Mouse (Mus musculus) T-cell, adult 2 months (primary cell): ENCODE measurements around the gene Prap1.
"Not testable (repeated sequence)": the region's sequence is repeated elsewhere in the genome, so short reads cannot be mapped to it uniquely, and the experiment has no call there.

ENCODE experiments used
- DNase-seq: peaks from one replicate; pipeline ENCODE4 v3.0.0; 2022; ENCODE audit warnings: low spot score

Prap1 gene

GRCm38 (mm10) chr7:140134033-140134432, 40.8 kb downstream of the Prap1 start:
- not testable (repeated sequence) for DNase-seq

DNA sequence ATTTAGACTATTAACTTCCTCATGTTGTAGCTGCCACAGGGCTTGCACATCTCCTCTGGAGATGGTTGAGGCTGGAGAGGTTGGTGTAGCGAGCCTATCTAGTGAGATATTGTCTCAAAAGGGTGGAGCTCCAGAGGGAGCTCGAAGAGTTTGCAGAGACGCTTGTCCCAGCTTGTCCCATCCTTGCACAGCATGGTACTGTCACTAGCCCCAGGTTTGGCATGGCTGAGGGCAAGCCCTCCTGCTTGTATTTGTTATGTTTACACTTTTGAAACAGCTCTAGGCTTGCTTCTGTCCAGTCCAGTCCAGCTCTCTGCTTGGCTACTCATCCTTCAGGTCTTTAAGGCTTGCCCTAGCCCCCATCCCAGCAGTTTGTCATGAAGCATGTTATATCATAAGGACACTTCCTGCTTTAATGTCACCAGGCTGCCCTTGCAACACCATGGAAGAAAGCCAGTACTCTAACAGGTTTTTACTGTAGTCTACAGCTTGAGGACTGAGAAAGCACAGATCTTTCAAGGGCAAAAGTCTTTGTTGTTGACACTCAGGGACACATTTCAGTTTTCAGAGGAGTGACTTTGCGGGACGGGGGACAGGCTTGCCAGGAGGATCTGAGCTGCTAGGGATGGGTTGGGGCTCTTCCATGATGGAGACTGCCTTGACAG, 42.0 kb downstream of the Prap1 start:
- DNase-seq = no peak

DNA sequence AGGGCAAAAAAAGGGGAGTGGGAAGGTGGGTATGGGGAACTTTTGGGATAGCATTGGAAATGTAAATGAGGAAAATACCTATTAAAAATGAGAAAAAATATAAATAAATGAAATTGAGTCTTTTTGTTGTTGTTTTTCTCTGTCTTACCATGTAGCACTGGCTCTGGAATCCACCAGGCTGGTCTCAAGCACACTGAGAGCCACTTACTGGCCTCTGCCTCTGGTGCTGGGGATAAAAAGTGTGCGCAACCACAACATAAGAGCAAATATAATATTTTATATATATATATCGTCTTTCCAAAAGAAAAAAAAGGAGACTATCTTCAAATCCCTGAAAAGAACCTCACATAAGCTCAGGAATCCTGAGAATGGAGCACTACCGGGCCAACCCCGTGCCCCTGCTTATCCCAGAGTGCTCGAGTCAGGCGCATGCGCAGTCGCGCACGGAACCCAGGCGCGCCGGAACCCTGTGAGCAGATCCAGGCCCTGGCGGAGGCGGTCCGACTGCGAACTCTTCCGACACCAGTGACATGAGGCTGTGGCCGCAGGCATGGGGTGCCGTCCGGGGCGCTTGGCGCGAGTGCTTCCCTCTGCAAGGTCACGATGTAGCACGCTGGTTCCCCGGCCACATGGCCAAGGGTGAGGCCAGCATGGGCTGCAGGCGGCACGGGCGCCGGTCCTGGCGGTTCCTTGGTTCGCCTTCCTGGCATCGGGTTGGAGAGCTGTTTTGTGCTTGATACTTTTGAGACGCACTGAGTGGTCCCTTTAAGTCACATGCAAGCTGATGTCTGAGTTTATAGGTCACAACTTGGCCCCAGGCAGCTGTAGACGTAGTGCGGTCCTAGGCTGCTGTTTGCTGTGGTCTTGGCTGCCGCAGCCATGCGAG, 44.2 kb downstream of the Prap1 start, which contains the start of gene Mtg1:
Gene Mtg1 (plus strand): TSS at position 430 of the 886 bp plus-strand sequence.
- peak; percentile 94 for DNase-seq

- no peak for DNase-seq
Measured at GRCm38 (mm10) chr7:140138021-140138310, 44.8 kb downstream of the Prap1 start.

DNA sequence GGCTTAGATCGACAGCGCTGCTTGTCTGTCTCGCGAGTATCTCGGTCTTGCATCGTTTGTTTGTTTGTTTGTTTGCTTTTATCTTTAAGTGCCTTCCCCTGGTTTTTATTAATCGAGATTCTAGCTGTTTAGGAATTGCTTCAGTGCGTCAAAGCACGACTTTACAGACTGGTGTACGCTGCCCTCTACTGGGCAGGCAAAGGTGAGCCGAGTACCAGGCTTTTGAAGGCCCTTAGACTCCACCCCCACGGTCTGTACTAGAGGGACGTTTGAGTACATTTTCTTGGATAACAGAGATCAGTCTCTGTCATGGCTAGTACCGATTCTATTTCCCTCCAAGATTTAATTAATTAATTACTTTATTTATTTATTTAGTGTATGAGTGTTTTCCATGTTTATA, 48.2 kb downstream of the Prap1 start:
- peak; percentile 77 for DNase-seq

- no peak for DNase-seq
Measured at GRCm38 (mm10) chr7:140144550-140144949, 51.4 kb downstream of the Prap1 start.
